Mouse (Mus musculus) MEL (cell line): Measurements from ENCODE around the gene Ube2g2. TPM values are rescaled to one million over a fixed set of nuclear protein-coding genes. Genes with fewer than 3 reads are reported as not detected.

Experiments
- DNase-seq: peaks from one replicate; pipeline ENCODE4 v3.0.0; 2011; ENCODE audit warnings: low read depth, low spot score
- H3K27ac ChIP-seq: 2 replicates; pipeline ENCODE4 v1.5.1; 2012; ENCODE audit warnings: low read depth, mild to moderate bottlenecking, control low read depth, low read length, moderate library complexity; ENCODE audit not compliant: control insufficient read depth
- H3K27me3 ChIP-seq, 2 experiments: fragments of 150-350 bp in 1 of 2; sonication (generic) in 1 of 2; 2 replicates each; pipeline ENCODE4 v1.6.1; 2012; ENCODE audit warnings: low read length in 2 of 2, mild to moderate bottlenecking in 2 of 2, improper control_type of control experiment in 1 of 2, moderate library complexity in 1 of 2; ENCODE audit not compliant: insufficient read depth in 2 of 2, control insufficient read depth in 1 of 2
- H3K36me3 ChIP-seq, 2 experiments: 2 replicates each; pipeline ENCODE4 v1.6.1; 2012 to 2014; ENCODE audit warnings: low read length in 2 of 2, improper control_type of control experiment in 1 of 2, inconsistent platforms in 1 of 2, mild to moderate bottlenecking in 1 of 2; ENCODE audit not compliant: insufficient read depth in 2 of 2, control insufficient read depth in 1 of 2
- H3K4me1 ChIP-seq, 2 experiments: fragments of 150-350 bp in 1 of 2; sonication (generic) in 1 of 2; 2 replicates each; pipeline ENCODE4 v1.6.1; 2012; ENCODE audit warnings: low read length in 2 of 2, improper control_type of control experiment in 1 of 2, mild to moderate bottlenecking in 1 of 2; ENCODE audit not compliant: insufficient read depth in 2 of 2, control insufficient read depth in 1 of 2
- H3K4me3 ChIP-seq, 2 experiments: fragments of 150-350 bp in 1 of 2; sonication (generic) in 1 of 2; 2 replicates each; pipeline ENCODE4 v1.5.1; 2012; ENCODE audit warnings: low read depth in 2 of 2, low read length in 2 of 2, mild to moderate bottlenecking in 2 of 2, moderate library complexity in 2 of 2, control low read depth in 1 of 2, improper control_type of control experiment in 1 of 2; ENCODE audit not compliant: control insufficient read depth in 1 of 2, insufficient read depth in 1 of 2
- H3K79me2 ChIP-seq: 2 replicates; pipeline ENCODE4 v1.6.1; 2012; ENCODE audit warnings: mild to moderate bottlenecking, low read length, moderate library complexity; ENCODE audit not compliant: control insufficient read depth, poor library complexity, insufficient read depth
- H3K9ac ChIP-seq: 2 replicates; pipeline ENCODE4 v1.6.1; 2012; ENCODE audit warnings: low read depth, mild to moderate bottlenecking, control low read depth, low read length, moderate library complexity; ENCODE audit not compliant: control insufficient read depth, poor library complexity, severe bottlenecking
- H3K9me3 ChIP-seq: fragments of 150-350 bp; sonication (generic); replicated peaks from 2 replicates; pipeline ENCODE4 v1.6.1; 2012; ENCODE audit warnings: mild to moderate bottlenecking, low read length, improper control_type of control experiment, moderate library complexity; ENCODE audit not compliant: insufficient read depth
- BHLHE40 ChIP-seq: IDR thresholded peaks from 2 replicates; pipeline ENCODE4 v1.6.1; 2012; ENCODE audit warnings: low read depth, mild to moderate bottlenecking, inconsistent platforms, low read length, improper control_type of control experiment, borderline replicate concordance
- CHD1 ChIP-seq: IDR thresholded peaks from 2 replicates; pipeline ENCODE4 v1.6.1; 2012; ENCODE audit warnings: low read depth, mild to moderate bottlenecking, inconsistent platforms, low read length, improper control_type of control experiment
- CTCF ChIP-seq, 3 experiments: IDR thresholded peaks in 2 of 3; conservative IDR thresholded peaks in 1 of 3; 2 replicates each; pipeline ENCODE4 v1.5.1; 2011 to 2012; ENCODE audit warnings: low read length in 3 of 3, low read depth in 2 of 3, mild to moderate bottlenecking in 2 of 3, improper control_type of control experiment in 1 of 3, inconsistent platforms in 1 of 3, mixed read lengths in 1 of 3, moderate library complexity in 1 of 3; ENCODE audit not compliant: control insufficient read depth in 1 of 3, insufficient read depth in 1 of 3, poor library complexity in 1 of 3, severe bottlenecking in 1 of 3
- E2F4 ChIP-seq: IDR thresholded peaks from 2 replicates; pipeline ENCODE4 v1.6.1; 2011; ENCODE audit warnings: low read depth, low read length, improper control_type of control experiment, borderline replicate concordance
- ELF1 ChIP-seq: IDR thresholded peaks from 2 replicates; pipeline ENCODE4 v1.6.1; 2014; ENCODE audit warnings: low read depth, mild to moderate bottlenecking, inconsistent platforms, low read length, improper control_type of control experiment, moderate library complexity
- EP300 ChIP-seq, 2 experiments: IDR thresholded peaks; 2 replicates each; pipeline ENCODE4 v1.6.1; 2011; ENCODE audit warnings: improper control_type of control experiment in 2 of 2, low read length in 2 of 2, low read depth in 1 of 2, mild to moderate bottlenecking in 1 of 2
- ETS1 ChIP-seq: IDR thresholded peaks from 2 replicates; pipeline ENCODE4 v1.6.1; 2012; ENCODE audit warnings: low read depth, mild to moderate bottlenecking, inconsistent platforms, low read length, improper control_type of control experiment, moderate library complexity
- GABPA ChIP-seq: IDR thresholded peaks from 2 replicates; pipeline ENCODE4 v1.6.1; 2012; ENCODE audit warnings: low read depth, mild to moderate bottlenecking, inconsistent platforms, low read length, improper control_type of control experiment, moderate library complexity
- GATA1 ChIP-seq: IDR thresholded peaks from 2 replicates; pipeline ENCODE4 v1.6.1; 2011; ENCODE audit warnings: low read depth, low read length, improper control_type of control experiment
- HCFC1 ChIP-seq: IDR thresholded peaks from 2 replicates; pipeline ENCODE4 v1.6.1; 2012; ENCODE audit warnings: low read depth, mild to moderate bottlenecking, inconsistent platforms, low read length, improper control_type of control experiment, moderate library complexity
- KAT2A ChIP-seq: conservative IDR thresholded peaks from 2 replicates; pipeline ENCODE4 v1.6.1; 2012; ENCODE audit warnings: low read depth, low read length, improper control_type of control experiment, inconsistent platforms
- MAX ChIP-seq: IDR thresholded peaks from 2 replicates; pipeline ENCODE4 v1.6.1; 2011; ENCODE audit warnings: low read length, improper control_type of control experiment
- MAZ ChIP-seq: IDR thresholded peaks from 2 replicates; pipeline ENCODE4 v1.6.1; 2012; ENCODE audit warnings: low read depth, mild to moderate bottlenecking, inconsistent platforms, low read length, improper control_type of control experiment
- MEF2A ChIP-seq: IDR thresholded peaks from 2 replicates; pipeline ENCODE4 v1.6.1; 2014; ENCODE audit warnings: low read depth, mild to moderate bottlenecking, inconsistent platforms, low read length, improper control_type of control experiment; ENCODE audit not compliant: poor library complexity, insufficient replicate concordance, severe bottlenecking; ENCODE audit errors: extremely low read depth
- MXI1 ChIP-seq: IDR thresholded peaks from 2 replicates; pipeline ENCODE4 v1.6.1; 2011; ENCODE audit warnings: mild to moderate bottlenecking, low read depth, low read length, improper control_type of control experiment
- MYB ChIP-seq: IDR thresholded peaks from 2 replicates; pipeline ENCODE4 v1.6.1; 2011; ENCODE audit warnings: mild to moderate bottlenecking, low read depth, low read length, improper control_type of control experiment
- NELFE ChIP-seq: IDR thresholded peaks from 2 replicates; pipeline ENCODE4 v1.6.1; 2011; ENCODE audit warnings: low read depth, low read length, improper control_type of control experiment
- NRF1 ChIP-seq: IDR thresholded peaks from 2 replicates; pipeline ENCODE4 v1.6.1; 2014; ENCODE audit warnings: low read depth, mild to moderate bottlenecking, inconsistent platforms, low read length, improper control_type of control experiment, moderate library complexity; ENCODE audit not compliant: poor library complexity, insufficient read depth, severe bottlenecking
- POLR2A ChIP-seq, 2 experiments: IDR thresholded peaks; 2 replicates each; pipeline ENCODE4 v1.6.1; 2011 to 2012; ENCODE audit warnings: low read length in 2 of 2, mild to moderate bottlenecking in 2 of 2, control low read depth in 1 of 2, improper control_type of control experiment in 1 of 2, low read depth in 1 of 2, moderate library complexity in 1 of 2; ENCODE audit not compliant: control insufficient read depth in 1 of 2, insufficient read depth in 1 of 2, poor library complexity in 1 of 2
- POLR2AphosphoS5 ChIP-seq: IDR thresholded peaks from 2 replicates; pipeline ENCODE4 v1.6.1; 2012; ENCODE audit warnings: low read depth, borderline replicate concordance, mild to moderate bottlenecking, inconsistent platforms, low read length, moderate library complexity, mixed read lengths
- RAD21 ChIP-seq: IDR thresholded peaks from 2 replicates; pipeline ENCODE4 v1.6.1; 2011; ENCODE audit warnings: mild to moderate bottlenecking, low read depth, low read length, improper control_type of control experiment
- RCOR1 ChIP-seq: IDR thresholded peaks from 2 replicates; pipeline ENCODE4 v1.6.1; 2012; ENCODE audit warnings: low read depth, mild to moderate bottlenecking, inconsistent platforms, low read length, improper control_type of control experiment
- SIN3A ChIP-seq: IDR thresholded peaks from 2 replicates; pipeline ENCODE4 v1.6.1; 2012; ENCODE audit warnings: low read length, improper control_type of control experiment, inconsistent platforms
- SMC3 ChIP-seq: IDR thresholded peaks from 2 replicates; pipeline ENCODE4 v1.6.1; 2011; ENCODE audit warnings: low read depth, low read length, improper control_type of control experiment
- TAL1 ChIP-seq: IDR thresholded peaks from 2 replicates; pipeline ENCODE4 v1.6.1; 2012; ENCODE audit warnings: mild to moderate bottlenecking, inconsistent platforms, low read length, moderate library complexity, mixed read lengths
- USF2 ChIP-seq, 2 experiments: IDR thresholded peaks; 2 replicates each; pipeline ENCODE4 v1.6.1; 2011 to 2012; ENCODE audit warnings: improper control_type of control experiment in 2 of 2, low read length in 2 of 2, borderline replicate concordance in 1 of 2, inconsistent platforms in 1 of 2, low read depth in 1 of 2, mild to moderate bottlenecking in 1 of 2; ENCODE audit not compliant: insufficient read depth in 1 of 2
- ZC3H11A ChIP-seq: IDR thresholded peaks from 2 replicates; pipeline ENCODE4 v1.6.1; 2012; ENCODE audit warnings: low read depth, mild to moderate bottlenecking, inconsistent platforms, low read length, improper control_type of control experiment
- ZKSCAN1 ChIP-seq: IDR thresholded peaks from 2 replicates; pipeline ENCODE4 v1.6.1; 2012; ENCODE audit warnings: low read depth, mild to moderate bottlenecking, inconsistent platforms, low read length, improper control_type of control experiment, moderate library complexity
- ZMIZ1 ChIP-seq: IDR thresholded peaks from 2 replicates; pipeline ENCODE4 v1.6.1; 2012; ENCODE audit warnings: low read depth, mild to moderate bottlenecking, inconsistent platforms, low read length, improper control_type of control experiment, moderate library complexity
- ZNF384 ChIP-seq: IDR thresholded peaks from 2 replicates; pipeline ENCODE4 v1.6.1; 2012; ENCODE audit warnings: low read depth, mild to moderate bottlenecking, inconsistent platforms, low read length, improper control_type of control experiment
- polyA plus RNA-seq, 2 experiments: library from polyadenylated mRNA; stranded (reverse) in 1 of 2; unstranded in 1 of 2; fragments of >175 nt in 1 of 2; fragments of >200 nt in 1 of 2; gene quantifications; 2 replicates each; pipeline versions ENCODE4 v1.2.1 to v1.2.4; 2012; ENCODE audit warnings: low replicate concordance in 2 of 2, low read depth in 1 of 2; ENCODE audit not compliant: insufficient read length in 2 of 2, insufficient read depth in 1 of 2, missing spikeins in 1 of 2
- total RNA-seq: library from RNA; depleted of rRNA; stranded (reverse); fragments of 300-350 nt; gene quantifications from 2 replicates; pipeline ENCODE4 v1.2.3, GENCODE M21; 2012

Ube2g2 gene
- total and polyA plus RNA-seq, 3 experiments = 62.4 to 112 TPM; not detected in 1

DNA sequence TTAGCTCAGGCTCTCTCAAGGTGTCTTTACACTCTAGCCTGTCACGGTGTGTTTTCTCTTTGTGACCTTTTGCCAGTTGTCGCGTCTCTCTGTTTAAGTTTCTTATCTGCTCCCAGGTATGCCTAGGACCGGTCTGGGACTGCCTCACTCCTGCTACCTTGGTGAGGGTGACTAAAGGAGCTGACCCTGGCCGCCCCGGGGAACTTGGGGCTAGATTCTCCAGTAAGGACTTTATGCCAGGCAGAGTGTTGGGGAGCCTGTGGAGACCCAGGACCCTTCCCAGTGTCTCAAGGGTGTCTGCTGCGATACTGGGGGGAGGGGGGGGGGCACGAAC, 39.8 kb upstream of the Ube2g2 start:
- Histone ChIP-seq H3K9ac (peak overlapping the region; percentile 87), H3K4me1 (peaks cover 9 to 26% of the 10 kb centered on the region in 2 experiments), H3K9me3 (no peaks in the 10 kb centered on the region), H3K36me3 (peaks cover 0 to 22% of the 10 kb centered on the region in 2 experiments; a peak in 2 of 4 replicates), H3K79me2 (peaks cover 20% of the 10 kb centered on the region), H3K27ac (peak overlapping the region; percentile 76), H3K4me3 (peak overlapping the region; percentile 84 to 91), H3K27me3 (no peaks in the 10 kb centered on the region)
- DNase-seq = no peak
- no peak for TF ChIP-seq ZNF384
- TF ChIP-seq GATA1 = 0 out of 2 replicates have a peak, but pooled peaks have one; percentile 3

GRCm38 (mm10) chr10:77583795-77584422, 38.2 kb upstream of the Ube2g2 start:
- Histone ChIP-seq H3K36me3 (peaks cover 0 to 24% of the 10 kb centered on the region in 2 experiments; a peak in 3 of 4 replicates), H3K4me3 (peak overlapping the region; percentile 42 to 46)
- TF ChIP-seq ZMIZ1 (no peak), MAZ (peak; percentile 32; the same call in 1 of the 2 replicates), ZKSCAN1 (no peak), POLR2A (IDR thresholded peaks at IDR 0.05; ENCODE audit: control insufficient read depth in 1 of 2, insufficient read depth in 1 of 2, low read depth in 1 of 2, low read length in 2 of 2, poor library complexity in 1 of 2) (peak; percentile 18 to 29; a peak in 1 of 4 replicates), MXI1 (peak; percentile 98), E2F4 (no peak), ZNF384 (no peak), KAT2A (no peak; the same call in 1 of the 2 replicates), SIN3A (peak; percentile 96), EP300 (IDR thresholded peaks at IDR 0.05; ENCODE audit: low read depth in 1 of 2, low read length in 2 of 2) (peak; percentile 52 to 80; a peak in 3 of 4 replicates), RCOR1 (peak; percentile 62; the same call in 1 of the 2 replicates), RAD21 (no peak), NELFE (peak; percentile 54; the same call in 1 of the 2 replicates), GABPA (no peak), MAX (peak; percentile 73), CTCF (IDR thresholded peaks at IDR 0.05 in 2 of 3, conservative IDR thresholded peaks at IDR 0.05 in 1 of 3; ENCODE audit: control insufficient read depth in 1 of 3, insufficient read depth in 1 of 3, low read depth in 2 of 3, low read length in 3 of 3, poor library complexity in 1 of 3, severe bottlenecking in 1 of 3) (no peak), NRF1 (peak; percentile 14; the same call in 1 of the 2 replicates), ELF1 (no peak), MEF2A (no peak), POLR2AphosphoS5 (no peak), SMC3 (no peak), TAL1 (peak; percentile 34), HCFC1 (no peak), BHLHE40 (peak; percentile 98), ETS1 (peak; percentile 83), CHD1 (no peak), USF2 (IDR thresholded peaks at IDR 0.05; ENCODE audit: borderline replicate concordance in 1 of 2, insufficient read depth in 1 of 2, low read depth in 1 of 2, low read length in 2 of 2) (no peak), ZC3H11A (no peak), MYB (no peak)

More at GRCm38 (mm10) chr10:77583795-77584422, 38.2 kb upstream of the Ube2g2 start:
- DNase-seq = peak; percentile 85
- H3K79me2 ChIP-seq = peaks cover 20% of the 10 kb centered on the region
- peak overlapping the region; percentile 53 for H3K9ac ChIP-seq
- H3K27ac ChIP-seq = peak overlapping the region; percentile 70
- peaks cover 14 to 29% of the 10 kb centered on the region in 2 experiments for H3K4me1 ChIP-seq
- H3K27me3 ChIP-seq = no peaks in the 10 kb centered on the region
- H3K9me3 ChIP-seq = no peaks in the 10 kb centered on the region
